Mouse (Mus musculus): ENCODE measurements at regions not wholly inside any gene's neighbourhood (a gene's known extent, or its start where the extent isn't known, plus 50 kb on each side); places are given as distances from the start of the nearest gene placed in this dataset.

DNA sequence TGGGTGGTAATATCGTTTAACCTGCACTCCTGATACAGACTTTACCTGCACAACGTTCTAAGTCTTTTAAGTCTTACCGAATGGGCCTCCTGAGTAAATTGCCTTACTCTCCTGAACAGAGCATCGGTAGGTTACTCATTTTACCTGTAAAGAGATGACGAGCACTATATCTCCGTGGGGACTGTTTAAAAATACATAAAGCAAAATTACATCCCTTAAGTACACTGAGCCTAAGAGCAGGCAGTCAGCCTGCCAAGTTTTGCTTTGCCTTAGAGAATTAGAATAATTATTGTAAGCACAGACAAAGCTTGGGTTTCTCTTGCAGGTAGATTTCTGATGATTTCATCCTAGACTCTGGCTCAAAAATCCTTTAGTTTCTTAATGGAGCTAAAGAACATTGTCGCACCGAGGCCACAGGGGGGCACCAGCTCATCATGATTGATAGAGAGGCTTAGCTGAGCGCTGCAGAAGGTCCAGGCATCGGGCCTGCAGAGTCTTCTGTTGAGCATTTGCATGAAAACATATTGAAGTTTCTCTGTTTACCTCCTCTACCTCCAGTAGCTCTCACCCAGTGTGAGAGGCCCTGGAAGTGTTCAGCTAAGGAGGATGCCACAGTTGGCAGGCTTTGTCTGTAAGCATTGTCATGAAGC lies 208.3 kb upstream of the Ccdc54 start:
- DNase-seq (ENCODE audit: low spot score) (peak; percentile 67), ATAC-seq (ENCODE audit: insufficient read depth, low FRiP score, low TSS enrichment) (peak; percentile 71; the same call in 1 of the 2 replicates)
- Histone ChIP-seq H3K4me3 (ENCODE audit: low read depth, low read length) (no peak overlapping the region), H3K36me3 (ENCODE audit: control insufficient read depth, insufficient read depth, low read length) (no peaks in the 10 kb centered on the region), H3K4me1 (ENCODE audit: control insufficient read depth, insufficient read depth, low read length) (no peaks in the 10 kb centered on the region), H3K4me2 (ENCODE audit: low read depth) (no peak overlapping the region), H3K9ac (ENCODE audit: low read length) (no peak overlapping the region), H3K27me3 (ENCODE audit: control insufficient read depth, insufficient read depth, low read length) (no peaks in the 10 kb centered on the region), H3K9me3 (ENCODE audit: control insufficient read depth, low read length) (no peaks in the 10 kb centered on the region), H3K27ac (ENCODE audit: low read depth, low read length) (no peak overlapping the region)
- WGBS = 52% methylated on average over 10 of the region's 10 CpGs

DNA sequence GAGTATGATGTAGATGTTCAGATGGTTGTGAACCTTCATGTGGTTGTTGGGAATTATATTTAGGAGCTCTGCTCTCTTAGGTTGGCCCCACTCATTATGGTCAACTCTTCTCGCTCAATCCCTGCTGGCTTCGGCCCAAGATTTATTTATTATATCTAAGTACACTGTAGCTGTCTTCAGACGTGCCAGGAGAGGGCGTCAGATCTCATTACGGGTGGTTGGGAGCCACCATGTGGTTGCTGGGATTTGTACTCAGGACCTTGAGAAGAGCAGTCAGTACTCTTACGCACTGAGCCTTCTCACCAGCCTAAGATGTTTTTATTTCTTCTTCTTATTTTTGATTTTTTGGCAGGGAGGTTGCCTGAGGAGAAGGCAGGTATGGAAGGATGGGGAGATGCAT lies 207.1 kb upstream of the Ccdc54 start:
- H3K4me2 ChIP-seq (ENCODE audit: low read depth) = no peak overlapping the region
- H3K27ac ChIP-seq (ENCODE audit: low read depth, low read length) = no peak overlapping the region
- DNase-seq (ENCODE audit: low spot score) = no peak
- H3K27me3 ChIP-seq (ENCODE audit: control insufficient read depth, insufficient read depth, low read length) = no peaks in the 10 kb centered on the region
- H3K9ac ChIP-seq (ENCODE audit: low read length) = no peak overlapping the region
- no peaks in the 10 kb centered on the region for H3K4me1 ChIP-seq (ENCODE audit: control insufficient read depth, insufficient read depth, low read length)
- ATAC-seq (ENCODE audit: insufficient read depth, low FRiP score, low TSS enrichment) = no peak
- 77% methylated on average over 6 of the region's 6 CpGs for WGBS
- no peaks in the 10 kb centered on the region for H3K9me3 ChIP-seq (ENCODE audit: control insufficient read depth, low read length)
- H3K4me3 ChIP-seq (ENCODE audit: low read depth, low read length) = no peak overlapping the region
- H3K36me3 ChIP-seq (ENCODE audit: control insufficient read depth, insufficient read depth, low read length) = no peaks in the 10 kb centered on the region

DNA sequence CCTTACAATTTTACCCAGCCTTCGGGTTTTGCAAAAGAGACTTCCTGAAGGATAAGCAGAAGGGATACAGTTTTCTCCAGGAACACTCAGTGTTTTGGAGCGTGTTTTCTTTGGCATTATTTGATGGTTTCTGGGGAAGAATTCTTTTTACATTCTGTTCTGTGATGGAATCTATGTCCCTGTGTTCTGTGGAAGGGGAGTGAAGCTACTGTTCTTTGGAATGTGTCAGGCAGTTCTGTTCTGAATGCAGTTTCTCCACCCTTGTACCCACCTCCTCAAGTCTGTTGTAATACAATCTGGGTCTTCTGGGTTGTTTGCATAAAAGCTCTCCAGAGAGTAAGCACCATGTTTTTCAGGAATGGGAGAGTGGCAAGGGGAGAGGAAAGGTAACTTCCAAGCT lies 202.0 kb upstream of the Ccdc54 start:
- Histone ChIP-seq H3K36me3 (ENCODE audit: control insufficient read depth, insufficient read depth, low read length) (no peaks in the 10 kb centered on the region), H3K9ac (ENCODE audit: low read length) (no peak overlapping the region), H3K4me3 (ENCODE audit: low read depth, low read length) (no peak overlapping the region), H3K27ac (ENCODE audit: low read depth, low read length) (no peak overlapping the region), H3K4me1 (ENCODE audit: control insufficient read depth, insufficient read depth, low read length) (no peaks in the 10 kb centered on the region), H3K27me3 (ENCODE audit: control insufficient read depth, insufficient read depth, low read length) (no peaks in the 10 kb centered on the region), H3K9me3 (ENCODE audit: control insufficient read depth, low read length) (no peaks in the 10 kb centered on the region), H3K4me2 (ENCODE audit: low read depth) (no peak overlapping the region)
- 74% methylated on average over 2 of the region's 2 CpGs for WGBS
- DNase-seq (ENCODE audit: low spot score) = no peak
- ATAC-seq (ENCODE audit: insufficient read depth, low FRiP score, low TSS enrichment) = no peak

GRCm38 (mm10) chr16:50792506-50792905 lies 201.6 kb upstream of the Ccdc54 start:
- no peak overlapping the region for H3K4me2 ChIP-seq (ENCODE audit: low read depth)
- no peaks in the 10 kb centered on the region for H3K9me3 ChIP-seq (ENCODE audit: control insufficient read depth, low read length)
- H3K4me3 ChIP-seq (ENCODE audit: low read depth, low read length) = no peak overlapping the region
- 45% methylated on average over 2 of the region's 2 CpGs for WGBS
- H3K36me3 ChIP-seq (ENCODE audit: control insufficient read depth, insufficient read depth, low read length) = no peaks in the 10 kb centered on the region
- no peak for DNase-seq (ENCODE audit: low spot score)
- H3K27me3 ChIP-seq (ENCODE audit: control insufficient read depth, insufficient read depth, low read length) = no peaks in the 10 kb centered on the region
- ATAC-seq (ENCODE audit: insufficient read depth, low FRiP score, low TSS enrichment) = no peak
- H3K27ac ChIP-seq (ENCODE audit: low read depth, low read length) = no peak overlapping the region
- H3K4me1 ChIP-seq (ENCODE audit: control insufficient read depth, insufficient read depth, low read length) = no peaks in the 10 kb centered on the region
- H3K9ac ChIP-seq (ENCODE audit: low read length) = no peak overlapping the region

- no peak for ATAC-seq (ENCODE audit: insufficient read depth, low FRiP score, low TSS enrichment)
- H3K4me2 ChIP-seq (ENCODE audit: low read depth) = no peak overlapping the region
These were observed 197.7 kb upstream of the Ccdc54 start for GRCm38 (mm10) chr16:50788702-50789101.

GRCm38 (mm10) chr16:50786199-50786598 lies 195.2 kb upstream of the Ccdc54 start:
- ATAC-seq (ENCODE audit: insufficient read depth, low FRiP score, low TSS enrichment) (no peak), DNase-seq (ENCODE audit: low spot score) (no peak)
- H3K9ac ChIP-seq (ENCODE audit: low read length) = no peak overlapping the region
- no peaks in the 10 kb centered on the region for H3K4me1 ChIP-seq (ENCODE audit: control insufficient read depth, insufficient read depth, low read length)
- 58% methylated on average over 3 of the region's 3 CpGs for WGBS
- H3K4me3 ChIP-seq (ENCODE audit: low read depth, low read length) = no peak overlapping the region
- H3K9me3 ChIP-seq (ENCODE audit: control insufficient read depth, low read length) = no peaks in the 10 kb centered on the region
- no peaks in the 10 kb centered on the region for H3K36me3 ChIP-seq (ENCODE audit: control insufficient read depth, insufficient read depth, low read length)
- H3K4me2 ChIP-seq (ENCODE audit: low read depth) = no peak overlapping the region
- no peak overlapping the region for H3K27ac ChIP-seq (ENCODE audit: low read depth, low read length)
- H3K27me3 ChIP-seq (ENCODE audit: control insufficient read depth, insufficient read depth, low read length) = no peaks in the 10 kb centered on the region

More at GRCm38 (mm10) chr16:50788702-50789101, 197.7 kb upstream of the Ccdc54 start:
- no peaks in the 10 kb centered on the region for H3K9me3 ChIP-seq (ENCODE audit: control insufficient read depth, low read length)
- H3K4me3 ChIP-seq (ENCODE audit: low read depth, low read length) = no peak overlapping the region
- H3K4me1 ChIP-seq (ENCODE audit: control insufficient read depth, insufficient read depth, low read length) = no peaks in the 10 kb centered on the region
- no peak overlapping the region for H3K27ac ChIP-seq (ENCODE audit: low read depth, low read length)
- DNase-seq (ENCODE audit: low spot score) = no peak
- no peaks in the 10 kb centered on the region for H3K36me3 ChIP-seq (ENCODE audit: control insufficient read depth, insufficient read depth, low read length)
- H3K9ac ChIP-seq (ENCODE audit: low read length) = no peak overlapping the region
- no peaks in the 10 kb centered on the region for H3K27me3 ChIP-seq (ENCODE audit: control insufficient read depth, insufficient read depth, low read length)
- 87% methylated on average over 4 of the region's 4 CpGs for WGBS

- DNase-seq (ENCODE audit: low spot score) = no peak
- Histone ChIP-seq H3K4me3 (ENCODE audit: low read depth, low read length) (no peak overlapping the region), H3K27ac (ENCODE audit: low read depth, low read length) (no peak overlapping the region), H3K9ac (ENCODE audit: low read length) (no peak overlapping the region), H3K36me3 (ENCODE audit: control insufficient read depth, insufficient read depth, low read length) (no peaks in the 10 kb centered on the region), H3K27me3 (ENCODE audit: control insufficient read depth, insufficient read depth, low read length) (no peaks in the 10 kb centered on the region), H3K4me1 (ENCODE audit: control insufficient read depth, insufficient read depth, low read length) (no peaks in the 10 kb centered on the region), H3K4me2 (ENCODE audit: low read depth) (no peak overlapping the region), H3K9me3 (ENCODE audit: control insufficient read depth, low read length) (no peaks in the 10 kb centered on the region)
- no peak for ATAC-seq (ENCODE audit: insufficient read depth, low FRiP score, low TSS enrichment)
- WGBS = 89% methylated on average over 1 of the region's 1 CpGs
These were observed 194.4 kb upstream of the Ccdc54 start for GRCm38 (mm10) chr16:50785384-50785783.

DNA sequence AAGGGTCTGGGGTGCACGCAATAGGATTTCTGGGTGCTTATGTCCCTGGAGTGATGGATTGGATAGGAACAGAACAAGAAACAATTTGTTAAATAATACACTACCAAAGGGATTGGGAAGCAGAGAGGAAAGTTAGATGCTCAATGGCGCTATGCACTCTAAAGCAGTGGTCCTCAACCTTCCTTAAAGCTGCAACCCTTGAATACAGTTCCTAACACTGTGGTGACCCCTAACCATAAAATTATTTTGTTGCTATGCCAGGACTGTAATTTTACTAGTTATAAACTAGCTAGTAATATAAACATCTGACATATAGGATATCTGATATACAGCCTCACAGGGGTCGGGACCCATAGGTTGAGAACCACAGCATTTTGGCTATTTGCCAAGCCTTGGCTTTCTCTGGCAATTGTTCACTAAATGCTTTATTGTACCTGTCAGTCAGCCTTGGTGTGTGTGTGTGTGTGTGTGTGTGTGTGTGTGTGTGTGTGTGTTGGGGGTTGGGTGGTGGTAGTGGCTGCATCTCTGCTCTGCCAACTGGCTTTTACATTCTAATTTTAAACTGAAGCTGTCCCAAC lies 193.8 kb upstream of the Ccdc54 start:
- no peak overlapping the region for H3K9ac ChIP-seq (ENCODE audit: low read length)
- no peak for DNase-seq (ENCODE audit: low spot score)
- WGBS = 87% methylated on average over 3 of the region's 3 CpGs

More for the DNA sequence above, 193.8 kb upstream of the Ccdc54 start:
- Histone ChIP-seq H3K27ac (ENCODE audit: low read depth, low read length) (no peak overlapping the region), H3K9me3 (ENCODE audit: control insufficient read depth, low read length) (no peaks in the 10 kb centered on the region), H3K27me3 (ENCODE audit: control insufficient read depth, insufficient read depth, low read length) (no peaks in the 10 kb centered on the region), H3K36me3 (ENCODE audit: control insufficient read depth, insufficient read depth, low read length) (no peaks in the 10 kb centered on the region), H3K4me3 (ENCODE audit: low read depth, low read length) (no peak overlapping the region), H3K4me1 (ENCODE audit: control insufficient read depth, insufficient read depth, low read length) (no peaks in the 10 kb centered on the region), H3K4me2 (ENCODE audit: low read depth) (no peak overlapping the region)
- no peak for ATAC-seq (ENCODE audit: insufficient read depth, low FRiP score, low TSS enrichment)

Measured in neural tube, embryonic 11.5 days (tissue).